14 mouse cellular contexts compared by ENCODE assay signal in genomic region chr1:42718549-42718948, GRCm38 (mm10). TPM values are rescaled to one million over a fixed set of nuclear protein-coding genes. Genes with fewer than 3 reads are reported as not detected.
DNase-seq lines count a peak whose midpoint lies in the region; ATAC-seq and TF ChIP-seq lines count a peak whose summit lies in the region.
"Had no signal": no experiment of that assay in that cellular context is flagged by ENCODE, and none has a peak within 500 bp of the region (broad histone marks: within the 10 kb centered on the region; RNA-seq: fewer than 3 reads in every experiment).

No protein-coding gene starts in this region.

- TF ChIP-seq CTCF in kidney, postnatal 0 days (IDR thresholded peaks at IDR 0.05; ENCODE audit: low read depth): peak; percentile 51; the same call in 1 of the 2 replicates
- peak; percentile 44; the same call in 1 of the 2 replicates for TF ChIP-seq CTCF in brain, embryonic 14.5 days (IDR thresholded peaks at IDR 0.05; ENCODE audit: borderline replicate concordance, extremely low read depth, insufficient read depth, insufficient read length)

- no peak overlapping the region for H3K9ac ChIP-seq in kidney, postnatal 0 days (ENCODE audit: low read depth, low read length)
- H3K9ac ChIP-seq in forebrain, embryonic 13.5 days: no peak overlapping the region
- H3K9ac ChIP-seq: heart, embryonic 15.5 days; midbrain, embryonic 12.5 days had no signal

- H3K27me3 ChIP-seq in kidney, postnatal 0 days (ENCODE audit: insufficient read depth, low read length): peaks cover 12% of the 10 kb centered on the region; the same call in 1 of the 2 replicates
- H3K27me3 ChIP-seq in forebrain, embryonic 13.5 days: 0 out of 2 replicates have a peak, but pooled peaks cover 2% of the 10 kb centered on the region
- H3K27me3 ChIP-seq in limb, embryonic 10.5 days (ENCODE audit: low read depth, poor library complexity, severe bottlenecking): peaks cover 81% of the 10 kb centered on the region
- H3K27me3 ChIP-seq: midbrain, embryonic 12.5 days had no signal

- H3K36me3 ChIP-seq in kidney, postnatal 0 days (ENCODE audit: insufficient read depth, low read length): no peaks in the 10 kb centered on the region
- no peaks in the 10 kb centered on the region for H3K36me3 ChIP-seq in forebrain, embryonic 13.5 days (ENCODE audit: poor library complexity, severe bottlenecking)
- H3K36me3 ChIP-seq in limb, embryonic 10.5 days: no peaks in the 10 kb centered on the region
- H3K36me3 ChIP-seq: G1E; heart, embryonic 15.5 days; midbrain, embryonic 12.5 days had no signal

- H3K9me3 ChIP-seq in kidney, postnatal 0 days (replicated peaks; ENCODE audit: low read length): no peaks in the 10 kb centered on the region
- H3K9me3 ChIP-seq in forebrain, embryonic 13.5 days (replicated peaks): no peaks in the 10 kb centered on the region
- no peaks in the 10 kb centered on the region for H3K9me3 ChIP-seq in limb, embryonic 10.5 days (replicated peaks)
- H3K9me3 ChIP-seq: G1E; heart, embryonic 15.5 days; midbrain, embryonic 12.5 days had no signal

- TF ChIP-seq POLR2A in brain, embryonic 14.5 days (IDR thresholded peaks at IDR 0.05; ENCODE audit: borderline replicate concordance, extremely low read depth, insufficient read depth, insufficient read length, poor library complexity, severe bottlenecking): no peak

- 18% methylated on average over 5 of the region's 5 CpGs for WGBS in kidney, postnatal 0 days
- 20% methylated on average over 5 of the region's 5 CpGs for WGBS in forebrain, embryonic 13.5 days
- WGBS in limb, embryonic 10.5 days: 10% methylated on average over 5 of the region's 5 CpGs

- peak; percentile 68 for DNase-seq in kidney, postnatal 0 days (ENCODE audit: low spot score)
- no peak for DNase-seq in kidney, postnatal 10 days
- peak; percentile 67 for DNase-seq in brain, embryonic 14.5 days (ENCODE audit: low read depth)
- DNase-seq in limb, embryonic 10.5 days (ENCODE audit: low spot score): peak; percentile 30
- no peak for DNase-seq in urinary bladder, postnatal 10 days (ENCODE audit: low spot score)
- DNase-seq in heart, adult 8-10 months (ENCODE audit: low spot score): no peak
- DNase-seq in left cerebral cortex, adult 9 months (ENCODE audit: low spot score in 2 of 2): no peak
- DNase-seq: adrenal gland, postnatal 25 days; cerebellum, postnatal 36 days had no signal

- no peak overlapping the region for H3K4me3 ChIP-seq in kidney, postnatal 0 days (replicated peaks; ENCODE audit: low read depth, low read length)
- H3K4me3 ChIP-seq in forebrain, embryonic 13.5 days: no peak overlapping the region
- H3K4me3 ChIP-seq in limb, embryonic 10.5 days: no peak overlapping the region
- H3K4me3 ChIP-seq: heart, embryonic 15.5 days; midbrain, embryonic 12.5 days had no signal

- H3K27ac ChIP-seq in kidney, postnatal 0 days: no peak overlapping the region
- H3K27ac ChIP-seq in forebrain, embryonic 13.5 days: 0 out of 2 replicates have a peak overlapping the region, but pooled peaks have one; percentile 1
- no peak overlapping the region for H3K27ac ChIP-seq in limb, embryonic 10.5 days
- H3K27ac ChIP-seq: heart, embryonic 15.5 days; midbrain, embryonic 12.5 days had no signal

- no peak for ATAC-seq in kidney, postnatal 0 days (replicated peaks; ENCODE audit: low FRiP score, low read depth)
- ATAC-seq in forebrain, embryonic 13.5 days: peak; percentile 28; the same call in 1 of the 2 replicates

- H3K4me2 ChIP-seq in kidney, postnatal 0 days (ENCODE audit: low read length): no peak overlapping the region
- H3K4me2 ChIP-seq in forebrain, embryonic 13.5 days: no peak overlapping the region
- H3K4me2 ChIP-seq: heart, embryonic 15.5 days; midbrain, embryonic 12.5 days had no signal

- no peaks in the 10 kb centered on the region for H3K4me1 ChIP-seq in kidney, postnatal 0 days (replicated peaks; ENCODE audit: insufficient read depth, low read length)
- peaks cover 18% of the 10 kb centered on the region for H3K4me1 ChIP-seq in forebrain, embryonic 13.5 days
- peaks cover 12% of the 10 kb centered on the region for H3K4me1 ChIP-seq in limb, embryonic 10.5 days

RNA-seq across cellular contexts. Expression of gene Pou3f3, which starts 23.0 kb away (rescaled TPM):
- 12.4 and 13.2 TPM in 2 replicates for polyA plus RNA-seq in kidney, postnatal 0 days (2015; fragmentation: Nextera tagmentation; extraction: Ambion mirVana)
- 58.3 and 64.7 TPM in 2 replicates for polyA plus RNA-seq in brain, embryonic 14.5 days (2012; rRNA removed)
- 37.1 and 44.2 TPM in 2 replicates for polyA plus RNA-seq in forebrain, embryonic 13.5 days (2015; fragmentation: Nextera tagmentation; extraction: Ambion mirVana)
- 0.11 TPM in 1 of 2 replicates, not detected in the other for polyA plus RNA-seq in limb, embryonic 10.5 days (2016; fragmentation: Nextera tagmentation; extraction: Ambion mirVana)
- under 1 TPM in 1 of 4 experiments, not detected in 3; 0.09 TPM for total RNA-seq in heart, adult 8-10 months (2022)
- polyA plus RNA-seq: G1E; liver, embryonic 16.5 days had no signal

Comparison
In these comparisons a context has a peak if more than half of its experiments do, and no peak if none do; other contexts are left out.
1. DNase-seq: peak in kidney, postnatal 0 days (single experiment), brain, embryonic 14.5 days (single experiment) and limb, embryonic 10.5 days (single experiment); none in kidney, postnatal 10 days (single experiment), urinary bladder, postnatal 10 days (single experiment), heart, adult 8-10 months (single experiment) and left cerebral cortex, adult 9 months (0 of 2).
2. RNA of gene Pou3f3, which starts 23.0 kb away (polyA plus RNA-seq): 58.3 to 64.7 TPM in brain, embryonic 14.5 days, 37.1 to 44.2 TPM in forebrain, embryonic 13.5 days and 12.4 to 13.2 TPM in kidney, postnatal 0 days; 0.11 TPM in limb, embryonic 10.5 days; every median in the first group is over 10 times any median in the second.